Mouse (Mus musculus): ENCODE results near the gene Map2k4.

Gene Map2k4

GRCm38 (mm10) chr11:65773946-65774656 is 14.0 kb downstream of the Map2k4 start:
- DNase-seq (ENCODE audit: low spot score in 2 of 2), result no peak

DNA sequence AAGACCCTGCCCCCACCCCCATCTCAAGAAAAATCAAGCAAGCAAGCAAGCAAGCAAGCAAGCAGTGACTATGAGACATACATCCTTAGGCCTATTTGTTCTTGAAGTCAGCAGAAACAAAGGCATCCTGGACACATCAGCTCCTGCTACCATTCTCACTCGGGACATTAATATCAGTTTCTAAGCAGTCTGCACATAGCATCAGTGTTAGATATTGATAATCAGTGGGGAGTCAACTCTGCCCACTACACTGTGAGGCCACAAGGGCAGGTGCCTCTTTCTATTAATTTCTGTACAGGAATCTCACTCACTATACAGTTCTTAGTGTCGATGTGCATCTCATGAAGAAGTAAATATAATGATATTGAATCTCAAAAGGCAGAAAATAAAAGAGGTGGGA is 14.6 kb downstream of the Map2k4 start:
- no peak for DNase-seq (ENCODE audit: low spot score in 2 of 2)

DNA sequence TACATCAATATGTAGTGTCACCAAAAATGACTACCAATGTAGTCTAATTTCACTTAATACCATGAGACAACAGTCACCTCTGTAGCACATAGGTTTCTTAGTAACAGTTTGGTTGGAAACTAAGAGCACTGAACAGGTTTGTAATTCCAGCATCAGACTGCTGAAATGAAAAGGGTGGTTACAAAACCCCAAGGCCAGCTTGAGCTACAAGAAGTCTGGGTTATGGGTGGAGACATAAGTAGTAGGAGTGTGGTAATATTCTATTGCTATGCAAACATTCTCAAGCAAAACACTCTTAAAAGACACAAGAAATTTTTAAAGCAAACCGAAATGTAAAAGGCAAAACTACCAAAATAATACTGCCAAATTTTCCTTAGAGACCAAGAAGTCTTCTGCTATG is 16.6 kb downstream of the Map2k4 start:
- DNase-seq (ENCODE audit: low spot score in 2 of 2), result no peak

DNA sequence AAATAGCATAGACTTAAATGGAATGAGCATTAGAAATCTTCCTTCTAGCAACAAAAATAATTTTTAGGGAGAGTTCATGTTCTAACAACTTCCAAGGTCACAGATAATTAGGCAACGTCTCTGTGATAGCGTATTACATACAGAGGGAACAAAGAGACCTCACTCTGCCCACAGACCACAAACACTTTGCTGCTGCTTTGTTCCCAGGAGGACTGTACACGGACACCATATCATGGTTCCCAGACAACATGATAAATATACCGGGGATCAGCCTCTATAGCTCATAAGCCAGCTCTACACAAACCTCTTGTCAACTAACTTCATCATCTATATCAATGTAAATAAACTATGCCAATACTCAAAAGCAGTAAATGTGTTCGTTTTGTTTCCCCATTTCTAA is 18.1 kb downstream of the Map2k4 start:
- DNase-seq (ENCODE audit: low spot score in 2 of 2), result no peak

DNA sequence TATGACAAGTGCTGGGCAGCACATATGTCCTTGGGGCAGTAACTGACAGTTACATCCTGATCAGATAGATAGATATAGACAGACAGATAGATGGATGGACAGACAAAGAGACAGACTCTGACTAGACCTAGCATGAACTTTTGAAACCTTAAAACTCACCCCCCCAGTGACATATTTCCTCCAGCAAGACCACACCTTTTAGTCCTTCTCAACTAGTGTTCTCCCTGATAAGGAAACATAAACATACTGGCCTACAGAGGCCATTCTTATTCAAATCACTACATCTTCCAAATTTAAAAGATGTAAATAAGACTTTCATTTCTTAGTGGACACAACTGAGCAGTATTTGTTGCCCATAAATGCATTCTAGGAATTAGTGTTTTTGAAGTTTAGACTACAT is 19.7 kb downstream of the Map2k4 start:
- no peak for DNase-seq (ENCODE audit: low spot score in 2 of 2)

- no peak for DNase-seq (ENCODE audit: low spot score in 2 of 2)
Measured at GRCm38 (mm10) chr11:65760912-65761311, 27.2 kb downstream of the Map2k4 start.

- DNase-seq (ENCODE audit: low spot score in 2 of 2), result no peak
Measured at GRCm38 (mm10) chr11:65759350-65759749, 28.7 kb downstream of the Map2k4 start.

DNA sequence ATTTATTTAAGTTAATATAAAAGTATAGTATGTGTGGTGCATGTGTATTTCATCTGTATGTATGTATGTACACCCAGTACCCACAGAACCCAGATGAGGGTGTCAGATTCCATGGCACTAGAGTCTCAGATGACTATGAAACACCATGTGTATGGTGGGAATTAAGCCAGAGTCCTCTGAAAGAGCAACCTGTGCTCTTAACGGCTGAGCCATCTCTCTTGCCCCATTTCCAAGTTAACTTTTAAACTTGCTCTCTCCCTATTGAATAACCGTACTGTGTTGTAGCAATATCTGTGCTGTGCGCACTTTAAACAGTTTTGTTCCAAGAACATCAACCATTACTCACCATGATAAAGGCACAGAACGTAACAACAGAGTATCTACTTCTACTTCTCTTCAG is 33.9 kb downstream of the Map2k4 start:
- DNase-seq (ENCODE audit: low spot score in 2 of 2), result no peak

DNA sequence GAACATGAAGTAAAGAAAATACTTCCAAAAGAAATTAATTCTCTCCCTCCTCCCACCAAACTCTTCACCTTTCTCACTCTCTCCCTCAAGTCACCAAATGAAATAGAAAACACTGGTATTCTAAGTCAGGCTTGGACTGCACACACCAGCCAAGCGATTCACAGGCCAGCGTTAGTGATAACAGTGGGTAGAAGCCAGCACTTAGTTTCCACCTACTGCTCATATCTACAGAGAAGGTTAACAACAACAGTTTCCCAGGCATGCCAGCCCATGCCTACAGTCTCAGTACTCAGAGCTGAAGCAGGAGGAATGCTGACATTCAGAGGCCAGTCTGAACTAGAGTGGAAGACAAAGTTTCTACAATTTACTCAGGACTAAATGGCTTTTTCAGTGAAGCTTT is 34.5 kb downstream of the Map2k4 start:
- no peak for DNase-seq (ENCODE audit: low spot score in 2 of 2)

DNA sequence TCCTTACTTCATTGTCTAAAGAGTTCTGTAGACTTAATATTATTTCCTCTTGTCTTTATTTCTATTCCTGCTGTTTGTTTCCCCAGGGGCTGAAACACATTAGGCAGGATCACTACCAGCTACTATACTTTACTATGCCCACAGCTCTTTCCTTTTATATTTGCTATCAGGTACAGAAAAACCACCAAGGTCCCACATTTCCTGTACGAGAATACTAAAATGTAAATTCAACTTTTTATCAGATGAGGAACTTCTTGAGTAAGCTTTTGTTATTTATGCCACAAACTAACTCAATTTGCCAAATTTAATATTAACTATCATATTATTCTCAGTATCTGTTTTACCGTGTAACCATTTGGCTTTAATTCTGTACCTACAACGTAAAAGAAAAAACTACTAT is 37.6 kb downstream of the Map2k4 start:
- DNase-seq (ENCODE audit: low spot score in 2 of 2), result no peak

GRCm38 (mm10) chr11:65747433-65747832 is 40.7 kb downstream of the Map2k4 start:
- no peak for DNase-seq (ENCODE audit: low spot score in 2 of 2)

GRCm38 (mm10) chr11:65745707-65746333 is 42.3 kb downstream of the Map2k4 start:
- peak in 1 of 2 experiments; percentile 40 for DNase-seq (ENCODE audit: low spot score in 2 of 2)

GRCm38 (mm10) chr11:65743866-65744265 is 44.2 kb downstream of the Map2k4 start:
- DNase-seq (ENCODE audit: low spot score in 2 of 2), result no peak

DNA sequence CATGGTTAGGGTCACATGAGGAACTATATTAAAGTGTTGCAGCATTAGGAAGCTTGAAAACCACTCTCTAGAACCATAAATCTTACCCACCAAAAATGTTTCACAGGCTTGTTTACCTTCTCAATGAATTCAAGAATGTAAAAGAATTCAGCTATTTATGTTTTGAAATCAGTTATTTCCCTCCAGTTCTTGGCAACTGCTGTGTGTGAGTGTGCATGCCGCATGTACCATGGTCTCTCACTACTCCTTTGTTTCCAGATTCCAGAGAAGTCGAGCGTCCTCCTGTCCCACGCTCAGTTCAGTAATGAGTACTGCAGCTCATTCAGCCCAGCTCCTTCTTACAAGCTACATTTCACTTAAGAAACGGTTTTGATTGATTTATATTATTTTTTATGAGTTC is 47.3 kb downstream of the Map2k4 start:
- DNase-seq (ENCODE audit: low spot score in 2 of 2), result no peak

DNA sequence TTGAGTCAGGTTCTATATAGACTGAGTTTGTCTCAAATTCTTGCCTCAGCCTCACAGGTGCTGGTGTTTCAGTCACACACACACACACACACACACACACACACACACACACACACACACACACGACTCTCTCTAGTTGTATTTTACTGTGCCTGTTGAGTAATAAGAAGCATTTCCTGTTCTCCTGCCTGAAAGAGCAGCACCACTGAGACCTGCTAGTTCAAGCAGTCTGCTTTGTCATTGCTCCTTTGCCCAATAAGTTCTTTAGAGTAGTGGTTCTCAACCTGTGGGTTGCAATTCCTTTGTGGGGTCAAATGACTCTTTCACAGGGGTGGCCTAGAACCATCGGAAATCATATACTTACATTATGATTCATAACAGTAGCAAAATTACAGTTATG is 47.7 kb downstream of the Map2k4 start:
- DNase-seq (ENCODE audit: low spot score in 2 of 2), result no peak

DNA sequence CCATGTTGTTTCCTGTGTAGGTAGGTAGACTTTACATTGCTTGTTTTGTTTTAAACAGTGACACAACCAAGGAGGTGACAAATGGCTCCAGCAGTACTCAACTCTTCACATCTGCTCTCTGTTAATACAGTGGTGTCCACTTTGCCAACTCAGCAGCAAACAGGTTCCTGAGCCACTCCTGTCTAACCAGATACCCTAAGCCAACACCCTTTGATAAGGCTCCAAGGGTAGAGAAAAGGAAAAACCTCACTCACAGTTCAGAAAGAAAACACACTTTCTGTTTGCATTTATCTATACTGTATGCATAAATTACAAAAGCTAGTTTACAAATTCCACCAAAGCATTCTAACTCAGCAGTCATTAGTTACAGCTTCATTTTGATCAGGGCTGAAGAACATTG is 48.2 kb downstream of the Map2k4 start:
- no peak for DNase-seq (ENCODE audit: low spot score in 2 of 2)

- no peak for DNase-seq (ENCODE audit: low spot score in 2 of 2)
Measured at GRCm38 (mm10) chr11:65734656-65735055, 53.4 kb downstream of the Map2k4 start.

GRCm38 (mm10) chr11:65729623-65730217 is 58.4 kb downstream of the Map2k4 start:
- DNase-seq (ENCODE audit: low spot score in 2 of 2), result no peak

DNA sequence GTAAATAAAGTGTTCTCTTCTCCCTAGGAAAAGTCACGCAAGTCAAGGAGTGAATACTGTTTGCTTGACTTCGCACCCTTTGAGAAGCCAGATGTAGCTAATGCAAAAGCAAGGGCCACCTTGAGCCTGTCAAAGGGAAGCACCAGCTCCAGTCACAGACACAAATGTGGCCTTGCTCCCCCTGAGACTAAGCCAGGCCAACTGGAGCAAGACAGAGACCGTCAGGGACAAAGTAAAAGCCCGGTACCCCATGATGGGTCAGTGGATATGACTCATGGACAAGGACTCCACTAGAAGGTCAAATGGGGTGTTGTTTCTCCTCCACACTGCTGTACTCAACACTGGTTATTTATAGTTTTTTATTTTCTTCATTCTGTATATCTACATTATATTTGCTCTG is 59.2 kb downstream of the Map2k4 start:
- no peak for DNase-seq (ENCODE audit: low spot score in 2 of 2)

GRCm38 (mm10) chr11:65723715-65724114 is 64.4 kb downstream of the Map2k4 start:
- no peak for DNase-seq (ENCODE audit: low spot score in 2 of 2)

- no peak for DNase-seq (ENCODE audit: low spot score in 2 of 2)
Measured at GRCm38 (mm10) chr11:65721615-65722014, 66.5 kb downstream of the Map2k4 start.

DNA sequence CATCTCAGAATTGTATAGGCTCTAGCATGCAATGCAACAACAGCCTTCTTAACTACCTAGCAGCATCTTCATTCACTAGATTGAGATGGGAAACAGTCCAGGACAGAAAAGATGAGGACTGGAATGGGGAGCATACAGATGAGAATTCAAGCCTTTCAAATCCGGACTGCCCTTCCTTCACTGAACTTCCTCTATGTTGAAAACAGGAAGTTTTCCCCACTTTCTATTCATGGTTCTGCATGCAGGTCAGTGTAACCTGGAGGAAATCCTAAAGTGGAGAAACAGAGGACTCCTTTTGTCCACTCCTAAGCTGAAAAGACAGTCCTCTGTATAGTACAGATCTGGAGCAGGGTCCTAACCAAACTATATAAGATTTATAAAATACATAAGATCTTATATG is 68.1 kb downstream of the Map2k4 start:
- DNase-seq (ENCODE audit: low spot score in 2 of 2), result no peak

DNA sequence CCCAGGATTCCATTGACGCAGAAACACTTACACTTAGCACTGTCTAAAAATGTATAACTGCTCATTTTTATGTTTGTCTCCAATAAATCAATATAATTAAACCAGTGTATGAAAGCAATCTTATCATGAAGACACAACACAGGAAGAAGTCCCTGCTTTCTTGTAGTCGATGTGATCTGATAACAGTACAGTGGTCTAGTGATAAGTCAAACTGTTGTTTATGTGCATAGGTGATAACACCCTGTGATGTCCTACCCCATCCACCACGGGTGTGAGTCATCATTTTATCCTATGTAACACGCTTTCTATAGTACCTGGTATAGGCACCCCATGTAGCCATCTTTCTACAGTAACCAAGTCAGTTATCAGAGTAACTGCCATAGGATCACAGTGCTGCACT is 74.3 kb downstream of the Map2k4 start:
- DNase-seq (ENCODE audit: low spot score in 2 of 2), result no peak

All from frontal cortex, postnatal 10 days (tissue).